Mouse (Mus musculus) heart, postnatal 0 days (tissue): Measurements from ENCODE around the gene P4ha1.

Experiments used
- CTCF ChIP-seq: IDR thresholded peaks from 2 replicates; pipeline ENCODE4 v1.5.1; 2016; ENCODE audit warnings: antibody characterized with exemption, control low read depth, low read depth
- EP300 ChIP-seq: IDR thresholded peaks from 2 replicates; pipeline ENCODE4 v1.6.1; 2016; ENCODE audit warnings: antibody characterized with exemption, low read depth

- TF ChIP-seq CTCF (no peak), EP300 (no peak)
Measured at GRCm38 (mm10) chr10:59363208-59363607, 40.1 kb downstream of the P4ha1 start.
